Mouse (Mus musculus) stomach, adult 2 months (tissue): Measurements from ENCODE around the gene Ror1. TPM values are rescaled to one million over a fixed set of nuclear protein-coding genes. Genes with fewer than 3 reads are reported as not detected.

Experiments
- polyA plus RNA-seq: library from polyadenylated mRNA; depleted of rRNA; stranded (reverse); fragments of >200 nt; gene quantifications from 2 replicates; pipeline ENCODE4 v1.2.3, GENCODE M21; 2012; rRNA removed

Gene Ror1
- polyA plus RNA-seq = 0.25 and 0.61 TPM in 2 replicates

DNA sequence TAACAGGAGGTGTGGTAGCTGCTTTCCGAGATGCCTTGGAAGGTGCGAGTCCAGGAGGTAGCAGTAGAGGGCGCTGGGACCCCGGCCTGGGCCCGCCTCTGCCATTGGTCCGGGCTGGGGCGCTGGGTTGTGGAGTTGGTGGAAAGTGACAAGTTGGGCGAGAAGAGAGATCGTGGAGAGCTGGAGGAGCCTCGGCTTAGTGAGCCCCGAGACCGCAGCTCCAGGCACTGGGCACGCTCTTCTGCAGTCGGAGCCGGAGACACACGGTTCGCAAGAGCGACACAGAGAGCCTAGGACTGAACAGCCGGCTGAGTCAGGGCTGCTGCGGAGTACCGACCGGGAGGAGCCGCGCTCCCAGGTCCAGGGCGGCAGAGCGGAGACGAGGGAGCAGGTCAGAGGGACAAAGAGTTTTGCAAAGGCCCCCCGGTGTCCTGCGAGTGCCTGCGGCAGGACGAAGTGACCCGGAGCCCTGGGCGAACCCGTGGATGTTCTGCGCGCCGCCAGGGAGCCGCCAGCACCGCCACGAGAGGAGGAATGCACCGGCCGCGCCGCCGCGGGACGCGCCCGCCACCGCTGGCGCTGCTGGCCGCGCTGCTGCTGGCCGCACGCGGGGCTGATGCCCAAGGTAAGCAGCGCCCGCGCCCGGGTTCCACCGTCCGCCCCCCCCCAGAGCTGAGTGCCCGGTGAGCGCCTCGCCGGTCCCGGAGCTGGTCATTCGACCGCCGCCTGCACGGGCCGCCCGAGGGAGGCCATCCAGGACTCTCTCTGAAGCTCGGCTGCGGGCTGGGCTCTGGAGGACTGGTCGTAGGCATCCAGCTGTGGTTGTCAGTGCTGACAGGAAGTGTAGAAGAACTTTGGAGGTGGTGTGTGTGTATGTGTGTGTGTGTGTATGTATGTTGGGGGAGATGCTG is at the start of gene Ror1:
Gene Ror1 (plus strand): TSS at position 107 of the 911 bp plus-strand sequence.

DNA sequence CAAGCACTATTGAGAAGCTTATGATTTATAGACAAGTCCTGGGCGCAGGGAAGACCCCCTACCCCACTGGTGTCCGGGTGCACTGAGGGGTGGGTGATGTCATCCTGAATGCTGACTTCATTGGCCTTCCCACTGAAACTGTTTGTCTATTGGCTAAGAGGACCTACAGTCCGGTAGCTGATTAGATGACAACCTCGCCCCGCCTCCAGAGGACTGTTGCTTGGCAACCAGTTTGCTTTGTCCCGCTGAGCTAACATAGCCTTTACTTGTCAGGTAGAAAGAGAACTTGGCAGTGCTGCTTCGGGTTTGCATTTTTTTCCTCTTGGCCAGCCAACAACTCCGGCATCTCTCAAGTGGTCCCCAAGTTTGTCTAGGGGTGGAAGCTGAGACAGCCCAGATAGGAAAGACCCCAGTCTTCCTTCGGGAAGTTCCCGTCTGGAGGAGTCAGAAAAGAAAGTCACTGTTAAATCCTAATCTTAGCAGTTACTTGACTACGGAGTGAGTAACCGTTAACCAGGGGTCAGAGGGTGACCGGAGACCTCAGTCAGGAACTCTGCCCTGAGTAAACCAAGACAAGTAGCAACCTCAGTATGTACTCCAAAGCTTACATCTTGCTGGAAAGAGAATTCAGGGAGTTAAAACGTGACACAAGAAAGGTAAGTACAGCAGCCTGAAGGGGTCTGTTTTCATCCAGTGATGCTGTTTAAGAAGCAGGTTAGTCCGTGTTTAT is 383.2 kb downstream of the Ror1 start, which contains the start of gene Ube2u:
Gene Ube2u (plus strand): TSS at position 258 of the 730 bp plus-strand sequence.

Other genes with a start within 250 kb of the Ror1 start
- 10.3 and 12.1 TPM in 2 replicates for gene Pgm1, start 166.4 kb upstream of the Ror1 start, polyA plus RNA-seq
- 0.22 TPM in 1 of 2 replicates, not detected in the other for gene Itgb3bp, start 166.0 kb upstream of the Ror1 start, polyA plus RNA-seq